Mouse (Mus musculus): Measurements from ENCODE around the gene Vti1a.

Vti1a gene

GRCm38 (mm10) chr19:55380764-55381163 lies 64.7 kb downstream of the Vti1a start:
- no peak for DNase-seq (ENCODE audit: low read depth, low spot score)

DNA sequence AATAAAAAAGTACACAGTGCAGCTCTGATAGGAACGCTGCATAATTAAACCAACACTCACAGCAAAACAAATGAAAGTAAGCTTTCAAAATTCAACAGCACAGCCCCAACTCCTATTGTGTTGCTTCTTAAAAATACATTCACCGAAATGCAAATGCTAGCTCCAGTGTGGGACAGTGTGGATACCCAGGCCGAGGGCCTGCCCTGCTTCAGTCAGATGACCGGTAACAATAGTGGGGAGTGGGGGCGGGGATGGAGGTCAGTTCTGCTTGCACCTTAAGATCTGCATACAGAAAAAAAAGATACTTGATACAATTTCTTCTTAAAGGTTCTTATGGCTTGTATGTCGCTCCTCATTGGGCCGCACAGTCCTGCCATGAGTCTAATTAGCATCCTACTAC lies 65.2 kb downstream of the Vti1a start:
- DNase-seq (ENCODE audit: low read depth, low spot score), result no peak

- no peak for DNase-seq (ENCODE audit: low read depth, low spot score)
Observed at GRCm38 (mm10) chr19:55382745-55383144, 66.7 kb downstream of the Vti1a start.

DNA sequence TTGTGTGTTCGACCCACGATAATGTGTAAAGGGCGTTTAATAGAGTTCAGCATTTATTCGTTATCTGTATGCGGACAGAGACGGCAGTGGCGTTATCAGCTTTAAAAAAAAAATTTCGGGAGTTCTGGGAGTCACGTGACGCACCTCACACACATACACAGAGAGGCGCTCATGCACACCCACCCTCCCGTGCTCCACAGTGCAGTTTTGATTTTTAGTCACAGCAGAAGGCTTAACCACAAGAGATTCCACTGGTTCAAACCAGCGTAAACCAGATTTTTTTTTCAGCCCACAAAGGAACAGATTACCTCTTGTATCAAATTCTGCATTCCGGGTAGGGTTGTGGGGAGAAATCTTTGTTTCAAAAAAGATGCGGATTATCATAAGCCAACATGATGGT lies 68.5 kb downstream of the Vti1a start:
- no peak for DNase-seq (ENCODE audit: low read depth, low spot score)

DNA sequence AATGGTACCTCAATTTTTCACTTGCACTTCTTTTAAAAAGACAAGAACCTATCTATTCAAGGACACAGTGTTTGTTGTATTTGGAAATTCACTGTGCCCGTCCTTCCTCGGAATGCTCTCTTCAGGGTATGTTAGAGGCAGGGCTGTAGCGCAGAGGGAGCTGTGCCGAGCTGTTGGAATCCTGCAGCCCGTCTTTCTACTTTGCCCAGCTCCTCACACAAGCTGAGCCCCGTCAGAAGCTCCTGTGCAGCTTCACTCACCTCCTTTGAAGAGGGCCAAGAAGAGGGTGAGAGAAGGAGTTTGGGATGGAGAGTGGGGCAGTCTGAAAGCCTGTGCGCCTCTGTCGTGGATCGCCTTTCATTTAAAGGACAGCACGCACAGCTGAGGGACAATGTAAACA lies 72.9 kb downstream of the Vti1a start:
- DNase-seq (ENCODE audit: low read depth, low spot score), result no peak

DNA sequence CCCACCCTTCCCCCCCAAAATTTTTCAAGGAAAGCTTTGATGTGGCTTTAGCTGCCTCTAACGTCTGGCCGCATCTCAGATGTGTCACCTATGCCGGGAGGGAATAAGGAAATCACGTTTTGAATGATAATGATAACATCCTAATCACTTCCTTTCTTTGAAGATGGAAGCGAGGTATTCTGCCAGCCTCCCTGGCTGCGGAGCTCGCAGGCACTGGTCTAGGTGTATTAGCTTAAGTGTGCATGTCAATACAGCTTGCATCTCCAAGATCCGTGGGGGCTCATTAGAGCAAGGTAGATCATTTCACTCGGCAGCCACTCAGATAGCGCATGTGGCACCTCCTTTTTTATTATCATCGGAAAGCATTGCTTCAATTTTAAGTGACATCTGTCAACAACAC lies 74.2 kb downstream of the Vti1a start:
- no peak for DNase-seq (ENCODE audit: low read depth, low spot score)

DNA sequence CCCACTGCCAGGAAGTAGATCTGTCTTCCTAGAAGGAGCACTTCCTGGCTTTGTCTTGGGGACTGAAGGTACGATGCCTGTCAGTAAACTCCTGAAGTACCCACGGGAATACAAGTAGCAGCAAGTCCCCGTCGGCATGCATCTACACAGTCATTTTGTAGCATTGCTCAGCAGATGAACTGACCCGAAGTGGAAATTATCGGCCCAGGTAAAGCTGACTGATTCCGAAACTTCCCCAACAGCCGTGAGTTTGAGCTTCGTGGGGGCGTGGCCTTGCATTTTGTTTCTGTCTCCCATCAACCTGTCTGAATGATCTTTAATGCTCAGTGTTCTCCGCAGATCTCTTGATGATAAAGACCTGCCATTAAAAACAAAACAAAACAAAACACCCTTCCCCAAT lies 85.5 kb downstream of the Vti1a start:
- DNase-seq (ENCODE audit: low read depth, low spot score), result no peak

- no peak for DNase-seq (ENCODE audit: low read depth, low spot score)
Observed at GRCm38 (mm10) chr19:55408486-55408885, 92.4 kb downstream of the Vti1a start.

DNA sequence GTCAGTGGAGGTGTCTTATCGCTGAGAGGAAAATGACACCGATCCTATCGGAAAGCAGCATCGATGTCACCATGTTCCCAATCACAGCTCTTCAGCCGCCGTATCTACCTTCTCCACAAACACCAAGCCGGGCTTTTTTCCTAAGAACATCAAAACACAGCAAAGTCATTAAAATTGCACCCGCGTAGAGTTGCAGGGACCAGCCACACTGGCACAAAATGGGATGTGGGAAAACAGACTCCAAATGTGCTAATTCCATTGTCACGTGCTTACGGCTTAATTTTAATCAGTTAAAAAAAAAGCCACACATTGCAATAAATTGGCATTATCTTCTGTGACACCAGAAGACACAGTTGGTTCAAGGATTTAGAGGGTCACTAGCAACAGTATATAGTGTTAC lies 95.3 kb downstream of the Vti1a start:
- no peak for DNase-seq (ENCODE audit: low read depth, low spot score)

- DNase-seq (ENCODE audit: low read depth, low spot score), result no peak
Observed at GRCm38 (mm10) chr19:55411894-55412293, 95.8 kb downstream of the Vti1a start.

DNA sequence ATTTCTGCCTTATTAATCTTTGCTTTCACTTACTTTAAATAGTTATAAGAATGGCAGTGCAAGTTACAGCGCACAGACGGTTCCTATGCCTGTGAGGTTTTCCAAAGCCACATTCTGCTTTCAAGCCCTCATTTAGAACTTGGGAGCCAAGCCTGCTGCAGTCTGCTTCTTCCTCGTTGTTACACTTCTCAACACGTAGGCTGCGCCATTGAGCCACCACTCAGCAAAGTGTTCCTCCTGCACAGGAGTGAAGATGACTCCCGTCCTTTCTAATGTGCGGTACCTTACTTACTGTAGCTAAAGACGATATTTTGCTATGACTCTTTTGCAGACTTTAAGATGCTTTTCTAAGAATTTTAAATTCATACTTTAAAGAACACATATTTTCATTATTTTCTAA lies 98.0 kb downstream of the Vti1a start:
- DNase-seq (ENCODE audit: low read depth, low spot score), result peak; percentile 42

GRCm38 (mm10) chr19:55418756-55419155 lies 102.7 kb downstream of the Vti1a start:
- DNase-seq (ENCODE audit: low read depth, low spot score), result no peak

DNA sequence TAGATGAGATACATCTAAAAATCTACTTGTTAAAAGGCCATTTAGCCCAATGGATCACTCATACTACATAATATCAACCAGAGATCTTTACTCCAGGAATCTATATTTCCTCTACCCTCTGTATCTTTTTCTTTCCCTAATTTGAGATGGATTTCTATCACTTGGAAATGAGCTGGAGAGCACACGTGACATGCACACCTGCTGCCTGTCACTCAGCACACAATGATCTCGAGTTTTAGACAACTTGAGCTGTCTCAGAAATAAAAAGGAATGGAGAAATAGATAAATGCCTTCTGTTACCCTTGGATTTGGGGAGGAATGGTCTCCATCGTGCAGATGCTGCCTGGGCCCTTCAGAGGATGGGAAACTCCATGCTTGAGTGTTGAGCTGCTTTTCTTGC lies 103.9 kb downstream of the Vti1a start:
- no peak for DNase-seq (ENCODE audit: low read depth, low spot score)

GRCm38 (mm10) chr19:55421816-55422215 lies 105.7 kb downstream of the Vti1a start:
- peak; percentile 91 for DNase-seq (ENCODE audit: low read depth, low spot score)

- DNase-seq (ENCODE audit: low read depth, low spot score), result no peak
Observed at GRCm38 (mm10) chr19:55422311-55423064, 106.4 kb downstream of the Vti1a start.

- no peak for DNase-seq (ENCODE audit: low read depth, low spot score)
Observed at GRCm38 (mm10) chr19:55423065-55423716, 107.1 kb downstream of the Vti1a start.

DNA sequence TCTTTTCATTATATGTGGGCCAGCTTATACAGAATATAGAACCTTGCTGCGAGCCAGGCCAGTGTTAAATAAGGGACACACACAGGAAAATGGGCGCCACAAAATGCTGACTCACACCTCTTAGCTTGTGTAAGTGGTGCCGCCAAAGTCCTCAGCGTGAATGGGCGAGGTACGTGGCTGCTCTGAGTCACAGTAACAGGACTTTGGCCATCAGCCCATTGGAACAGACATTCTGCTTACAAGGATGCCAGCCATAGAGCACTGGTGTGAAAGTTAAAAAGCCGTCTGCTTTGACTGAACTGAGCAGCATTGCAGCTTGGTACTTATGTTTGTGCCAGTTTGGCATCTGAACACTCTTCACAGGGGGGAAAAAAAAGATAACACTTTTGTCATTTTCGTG lies 107.9 kb downstream of the Vti1a start:
- DNase-seq (ENCODE audit: low read depth, low spot score), result peak; percentile 82

GRCm38 (mm10) chr19:55424507-55424906 lies 108.4 kb downstream of the Vti1a start:
- no peak for DNase-seq (ENCODE audit: low read depth, low spot score)

GRCm38 (mm10) chr19:55440306-55440705 lies 124.2 kb downstream of the Vti1a start:
- no peak for DNase-seq (ENCODE audit: low read depth, low spot score)

GRCm38 (mm10) chr19:55443618-55444017 lies 127.5 kb downstream of the Vti1a start:
- no peak for DNase-seq (ENCODE audit: low read depth, low spot score)

- DNase-seq (ENCODE audit: low read depth, low spot score), result no peak
Observed at GRCm38 (mm10) chr19:55449084-55449483, 133.0 kb downstream of the Vti1a start.

GRCm38 (mm10) chr19:55449506-55449905 lies 133.4 kb downstream of the Vti1a start:
- no peak for DNase-seq (ENCODE audit: low read depth, low spot score)

- no peak for DNase-seq (ENCODE audit: low read depth, low spot score)
Observed at GRCm38 (mm10) chr19:55456325-55457091, 140.4 kb downstream of the Vti1a start.

Measured in telencephalon, adult 2 months (tissue).